Mouse (Mus musculus): ENCODE measurements around the gene Pakap.

The Pakap gene

DNA sequence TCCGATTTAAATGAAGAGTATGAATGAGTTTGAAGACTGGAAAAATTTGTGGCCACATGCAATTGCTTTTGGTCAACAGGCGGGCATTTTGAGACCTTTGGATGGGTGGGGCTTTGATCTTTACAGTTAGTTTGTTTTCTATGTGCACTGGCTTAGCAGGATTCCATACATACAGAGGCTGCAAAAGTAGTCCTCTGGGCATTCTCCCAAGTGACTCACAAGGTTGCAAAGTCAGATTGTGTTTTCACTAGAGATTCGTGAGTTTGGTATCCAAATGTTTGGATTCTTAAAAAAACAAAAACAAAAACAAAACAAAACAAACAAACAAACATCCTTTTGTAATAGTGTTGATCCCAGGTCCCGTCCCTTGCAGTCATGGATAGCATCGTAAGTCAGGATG is 7.7 kb downstream of the Pakap start:
- no peak for DNase-seq

DNA sequence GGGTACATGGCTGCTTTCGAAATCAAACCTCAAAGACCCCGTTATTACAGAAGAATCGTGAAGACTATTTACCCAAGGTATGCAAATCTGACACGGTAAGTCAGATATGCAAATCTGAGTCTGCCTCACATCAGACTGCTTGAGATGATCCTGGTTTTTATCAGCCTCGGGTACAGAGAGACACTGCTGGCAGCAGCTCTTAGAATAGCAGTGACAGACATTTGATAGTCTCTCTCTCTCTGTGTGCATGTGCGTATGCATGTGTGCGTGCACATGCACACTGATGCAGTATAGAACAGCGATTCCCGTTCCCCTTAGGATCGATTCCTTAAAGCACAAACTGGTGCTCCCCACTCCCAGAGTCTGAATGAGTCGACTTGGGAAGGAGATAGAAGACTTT is 8.1 kb downstream of the Pakap start:
- DNase-seq = no peak

DNA sequence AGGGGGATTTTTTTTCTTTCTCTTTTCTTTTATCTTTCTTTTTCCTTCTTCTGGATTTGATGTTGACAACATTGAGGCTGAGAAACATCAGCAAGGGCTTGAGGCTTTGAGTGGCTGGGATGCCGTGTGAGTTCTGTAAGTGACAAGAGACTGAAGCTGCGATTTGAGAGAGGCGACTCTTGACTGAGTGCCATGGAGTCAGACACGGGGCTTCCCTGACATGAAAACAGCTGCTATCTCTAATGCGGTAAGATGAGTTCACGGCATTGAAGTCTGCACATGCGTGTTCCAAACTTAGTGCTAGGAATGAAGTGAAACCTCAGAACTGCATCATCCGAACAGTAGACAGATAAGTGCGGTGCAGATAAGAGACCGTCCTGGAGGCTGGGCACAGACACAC is 11.7 kb downstream of the Pakap start:
- DNase-seq = no peak

DNA sequence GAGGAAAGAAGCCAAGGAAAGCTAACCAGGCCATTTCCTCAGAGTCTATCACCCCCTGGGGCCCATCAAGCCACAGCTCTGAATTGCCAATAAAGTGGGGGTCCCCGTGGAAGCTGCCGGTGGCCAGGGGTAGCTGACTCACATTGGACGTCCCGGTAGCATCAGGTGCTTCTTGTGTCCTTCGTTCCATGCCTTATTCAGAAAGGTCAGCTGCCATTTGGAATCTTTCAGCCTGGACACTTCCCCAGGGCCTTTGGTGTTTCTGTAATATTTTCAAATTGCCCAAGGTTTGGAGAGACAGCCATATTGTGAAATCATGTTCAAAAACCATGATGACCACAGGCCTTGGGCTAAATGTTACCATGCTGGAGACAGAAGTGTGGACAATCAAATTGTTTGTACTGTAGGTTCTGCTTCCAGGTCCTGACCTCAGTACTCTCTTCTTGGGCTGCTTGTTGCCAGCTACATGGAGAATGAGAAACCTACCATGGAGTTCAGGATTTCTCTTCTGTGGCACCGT is 17.4 kb downstream of the Pakap start:
- no peak for DNase-seq

DNA sequence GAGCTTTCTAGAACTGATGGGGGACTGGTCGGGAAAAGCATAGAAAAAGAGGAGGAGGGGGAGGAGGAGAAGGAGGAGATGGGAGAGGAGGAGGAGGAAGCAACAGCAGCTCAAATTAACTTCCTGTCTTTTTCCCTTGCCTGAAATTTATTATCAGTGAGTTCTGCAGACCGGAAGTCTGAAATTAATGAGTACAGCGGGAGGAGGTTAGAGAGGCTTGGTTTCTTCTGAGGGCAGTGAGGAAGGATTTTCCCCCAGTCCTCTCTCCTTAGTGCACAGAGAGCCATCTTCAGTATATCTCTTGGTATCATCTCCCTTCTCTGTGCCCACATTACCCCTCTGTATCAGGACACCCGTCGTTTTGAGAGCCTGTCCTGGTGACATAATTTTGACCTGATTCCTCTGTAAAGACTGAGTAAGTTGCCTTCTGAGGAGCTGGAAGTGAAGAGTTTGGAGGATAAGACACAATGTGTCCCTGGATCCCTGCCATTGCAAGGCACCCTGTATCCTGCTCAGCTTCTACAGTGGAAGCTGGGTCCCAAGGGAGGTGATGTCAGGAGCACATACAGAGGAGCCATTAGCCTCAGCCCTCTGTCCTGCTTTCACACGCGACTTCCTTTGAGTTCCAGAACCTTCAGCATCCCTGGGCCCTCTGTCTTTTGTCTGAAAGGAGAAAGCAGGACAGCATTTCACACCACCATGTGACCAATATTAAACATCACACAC is 19.1 kb downstream of the Pakap start:
- DNase-seq = no peak

DNA sequence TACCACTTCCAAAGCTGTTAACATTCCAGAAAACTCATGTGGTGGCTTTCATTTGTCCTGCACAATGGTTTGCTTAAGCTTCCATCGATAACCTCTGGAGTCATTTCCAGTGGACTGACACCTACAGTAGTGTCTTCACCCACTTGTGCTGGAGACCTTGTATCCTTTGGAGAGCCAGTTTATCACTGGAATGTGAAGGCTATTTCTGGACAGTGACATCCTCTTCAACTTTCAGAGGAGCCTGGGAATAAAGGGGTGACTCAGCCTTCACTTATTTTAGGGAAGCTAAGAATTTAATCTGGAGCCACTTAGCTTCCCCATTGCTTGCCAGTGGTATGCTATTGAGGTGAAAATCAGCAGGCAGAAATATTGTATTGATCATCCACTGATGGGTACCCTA is 20.4 kb downstream of the Pakap start:
- DNase-seq = no peak

DNA sequence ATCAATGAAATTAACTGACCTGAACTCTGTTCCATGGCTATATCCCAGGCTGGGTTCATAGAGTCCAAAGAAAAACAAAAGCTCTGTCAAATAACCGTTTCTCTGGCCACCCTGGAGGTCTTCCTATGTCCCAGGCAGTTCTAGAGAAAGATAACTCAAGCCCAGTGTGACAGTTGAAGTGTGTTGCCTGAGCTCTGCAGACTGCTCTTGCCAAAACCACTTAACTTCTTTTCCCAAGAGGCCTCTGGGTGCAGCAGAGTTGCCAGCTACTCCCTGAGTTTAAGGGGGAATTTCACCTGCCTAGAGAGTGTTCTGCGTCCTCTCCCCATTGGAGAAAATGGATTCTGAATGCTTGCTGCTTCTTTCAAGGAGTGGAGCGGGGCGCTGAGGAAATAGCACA is 24.8 kb downstream of the Pakap start:
- DNase-seq = no peak

DNA sequence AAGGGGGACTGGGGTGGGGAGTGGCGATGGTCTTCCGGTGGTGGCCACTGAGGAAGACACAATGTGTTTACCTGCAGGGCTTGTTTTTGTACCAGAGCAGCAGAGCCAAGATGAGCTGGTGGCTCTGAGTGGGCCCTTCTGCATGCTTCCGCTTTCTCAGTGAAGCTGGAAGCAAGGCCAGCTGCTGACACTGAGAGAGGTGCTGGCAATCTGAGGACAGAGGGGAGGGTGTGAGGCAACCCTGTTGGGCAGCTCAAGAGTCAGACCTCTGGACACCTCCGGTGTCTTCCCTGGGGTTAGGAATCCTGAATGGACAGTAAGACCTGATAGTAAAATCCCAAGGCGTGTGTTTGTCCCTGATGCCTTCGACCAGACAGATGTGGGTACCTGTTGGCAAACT is 32.0 kb downstream of the Pakap start:
- DNase-seq = no peak

DNA sequence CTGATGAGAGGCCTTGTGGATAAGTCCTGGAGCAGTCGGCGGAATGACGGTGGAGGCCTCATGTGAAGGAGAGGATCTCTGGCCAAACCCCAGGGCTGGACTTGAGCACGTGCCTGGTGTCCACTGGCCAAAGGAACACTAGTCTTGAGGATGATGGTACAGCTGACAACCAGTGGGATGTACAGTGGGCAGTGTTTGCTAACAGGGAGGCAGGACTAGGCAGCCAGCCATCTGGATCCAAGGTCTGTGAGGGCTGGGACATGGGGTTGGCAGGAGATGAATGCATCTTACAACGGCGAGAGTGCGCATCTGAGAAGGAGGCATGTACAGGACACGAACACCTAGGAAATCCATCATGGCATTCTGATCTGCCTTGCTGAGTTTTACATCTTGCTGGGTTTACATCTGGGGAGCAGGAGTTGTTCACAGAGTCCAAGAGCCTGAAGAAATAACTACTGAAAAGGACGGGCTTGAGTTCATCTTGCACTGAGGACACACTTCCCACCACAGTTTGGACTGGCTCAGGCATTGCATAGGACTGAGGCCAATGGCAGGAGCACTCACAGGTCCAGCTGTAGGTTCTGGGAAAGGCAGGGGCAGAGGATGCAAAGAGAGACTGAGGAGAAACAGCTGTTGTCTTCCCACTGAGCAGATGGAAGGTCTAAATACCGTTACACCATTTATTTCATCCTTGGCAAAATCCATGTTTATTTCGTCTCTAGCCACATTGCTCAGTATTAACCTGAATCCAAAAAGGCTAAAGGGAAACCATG is 32.9 kb downstream of the Pakap start:
- DNase-seq = no peak

DNA sequence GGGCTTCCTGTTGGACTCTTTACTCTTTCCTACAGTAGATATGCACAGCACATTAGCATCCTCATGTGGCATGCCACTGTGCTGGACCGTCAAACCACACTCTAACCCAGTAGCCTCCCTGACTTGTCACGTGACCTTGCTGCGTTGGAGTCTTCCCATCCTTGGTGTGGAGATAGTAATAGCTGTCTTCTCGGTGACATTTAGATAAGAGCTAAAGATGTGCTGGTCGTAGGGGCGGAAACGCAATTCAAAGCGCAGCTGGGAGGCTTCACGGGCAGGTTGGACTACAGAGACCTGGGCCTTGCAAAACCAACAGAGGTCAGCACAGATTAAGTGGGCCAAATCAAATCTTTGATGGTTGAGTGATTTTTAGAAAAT is 33.5 kb downstream of the Pakap start:
- no peak for DNase-seq

DNA sequence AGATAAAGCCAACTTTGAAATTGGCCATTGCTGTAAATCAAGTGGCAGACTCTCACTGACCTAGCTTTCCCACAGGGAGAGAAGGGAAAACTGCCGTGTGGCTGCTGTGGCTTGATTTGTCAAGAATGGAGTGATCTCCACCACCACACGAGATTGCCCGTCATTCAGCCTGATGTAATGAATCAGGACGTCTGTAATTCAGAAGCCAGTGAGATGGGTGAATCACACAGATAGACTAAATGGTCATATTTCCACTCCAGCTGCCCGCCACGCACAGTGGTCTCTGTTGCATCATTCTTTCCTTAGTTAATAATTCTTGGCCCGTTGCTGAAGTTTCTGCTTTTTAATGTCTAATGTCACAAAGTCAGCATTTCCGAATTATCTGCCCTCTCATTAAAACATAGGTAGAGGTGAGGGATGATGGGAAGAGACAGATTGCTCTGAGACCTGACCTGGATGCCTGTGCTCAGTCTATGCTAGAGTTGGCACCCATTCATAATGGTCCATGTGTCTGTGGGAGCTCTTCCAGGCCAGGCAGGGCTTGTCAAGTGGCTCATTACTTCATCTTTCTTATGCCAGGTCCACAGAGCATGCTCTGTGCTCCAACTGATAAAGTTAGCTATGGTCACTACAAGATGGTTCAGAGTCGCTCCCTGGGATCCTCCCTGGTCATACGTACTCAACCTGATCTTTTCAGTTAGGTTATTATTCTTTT is 34.1 kb downstream of the Pakap start:
- DNase-seq = no peak

DNA sequence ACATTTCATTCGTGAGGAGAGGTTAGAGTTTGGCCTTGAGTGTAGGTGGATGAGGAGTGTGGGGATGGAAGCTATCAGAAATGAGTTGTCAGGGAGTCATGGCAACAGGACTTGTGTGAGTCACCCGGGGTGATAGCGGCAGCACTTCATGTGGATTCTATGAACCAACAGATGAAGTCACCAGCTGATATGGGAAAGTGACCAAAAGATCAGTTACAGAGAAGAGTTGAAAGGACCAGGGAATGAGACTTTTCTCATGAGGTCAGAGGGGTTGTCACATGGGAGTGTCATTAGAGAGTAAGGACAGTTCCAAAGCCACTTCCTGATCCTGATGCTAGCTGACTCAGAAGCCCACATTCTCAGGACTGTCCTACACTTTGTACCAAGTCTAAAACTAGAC is 38.3 kb downstream of the Pakap start:
- no peak for DNase-seq

DNA sequence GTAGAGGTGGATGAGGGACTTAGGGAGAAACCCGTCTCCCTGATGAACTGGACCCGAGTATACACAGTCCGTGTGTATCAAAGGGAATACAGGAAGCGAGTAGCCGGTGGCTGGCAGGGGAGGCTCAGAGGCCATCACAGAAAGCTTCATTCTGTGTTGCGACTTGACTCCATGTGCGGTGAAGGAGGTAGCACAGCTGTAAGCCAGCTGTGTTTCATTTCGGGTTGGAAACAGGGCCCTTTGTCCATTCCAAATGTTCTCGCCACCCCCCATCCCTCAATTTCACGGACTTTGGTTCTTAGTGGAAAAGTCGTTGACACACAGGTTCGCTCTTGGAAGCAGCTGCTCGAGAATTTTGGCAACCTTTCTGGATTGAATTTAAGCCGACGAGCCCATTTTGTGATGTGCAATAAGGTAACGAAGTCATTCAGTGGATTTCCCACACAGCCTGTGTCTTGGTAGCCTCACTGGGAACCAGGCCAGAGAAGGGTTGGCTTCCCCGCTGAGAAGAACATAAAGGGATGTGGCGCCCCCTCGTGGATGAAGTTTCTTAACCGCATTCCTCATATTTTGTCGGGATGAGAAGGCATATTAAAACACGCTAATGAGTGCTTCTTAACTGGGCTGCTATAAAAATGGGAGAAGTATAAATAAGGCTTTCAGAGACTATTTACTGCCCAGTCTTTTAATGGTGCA is 39.4 kb downstream of the Pakap start:
- peak; percentile 92 for DNase-seq

DNA sequence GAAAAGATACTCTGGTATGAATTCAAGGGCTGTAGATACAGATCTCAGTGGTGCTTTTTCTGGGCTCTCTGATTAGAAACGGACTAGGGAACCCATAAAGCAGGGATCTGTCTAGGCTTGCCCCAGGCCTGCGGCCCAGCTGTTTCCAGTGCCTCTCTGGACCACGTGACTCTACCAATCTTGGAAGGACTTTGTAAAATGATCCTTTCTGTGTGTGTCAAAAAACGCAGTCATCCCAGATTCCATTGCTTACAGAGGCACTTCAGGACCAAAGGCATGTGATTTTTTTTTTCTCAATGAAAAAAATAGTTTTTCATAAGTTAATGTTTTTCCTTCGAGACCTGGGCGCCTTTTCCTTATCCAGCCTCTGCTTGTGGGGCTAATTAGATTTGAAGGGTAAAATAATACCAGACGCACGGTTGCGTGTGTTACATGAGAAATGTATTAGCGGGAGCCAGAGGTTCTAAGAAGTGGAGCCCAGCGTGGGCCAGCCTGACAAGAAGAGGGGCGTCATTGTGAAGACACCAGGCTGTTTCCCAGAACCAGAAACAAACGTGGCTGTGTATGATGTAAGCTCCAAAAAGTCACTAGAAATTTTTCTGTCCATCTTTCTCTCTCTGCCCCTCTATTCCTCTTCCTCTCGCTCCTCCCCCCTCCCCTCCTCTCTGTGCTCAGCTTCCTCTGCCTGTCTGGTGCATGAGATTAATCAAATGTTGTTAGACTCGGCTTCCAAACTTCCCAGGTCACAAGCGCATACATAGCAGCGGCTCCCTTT is 43.5 kb downstream of the Pakap start:
- DNase-seq = peak; percentile 78

DNA sequence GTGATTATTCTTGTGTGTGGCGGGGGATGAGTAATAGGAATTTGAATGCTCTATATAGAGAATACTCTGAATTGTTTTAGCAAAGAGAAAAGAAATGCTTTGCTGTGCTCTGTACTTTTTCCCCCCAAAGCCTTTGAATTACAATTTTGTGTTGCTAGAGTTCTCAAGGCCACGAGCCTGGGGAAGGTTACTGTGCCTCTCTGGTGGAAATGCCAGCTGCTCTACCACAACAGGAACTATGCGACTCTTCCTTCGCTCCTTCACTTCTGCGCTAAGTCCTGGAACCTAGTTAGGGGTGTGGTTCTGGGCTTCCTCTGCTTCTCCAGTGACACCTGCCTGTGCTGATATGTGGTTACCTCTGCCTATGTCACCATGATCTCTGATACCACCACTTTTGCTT is 44.7 kb downstream of the Pakap start:
- no peak for DNase-seq

DNA sequence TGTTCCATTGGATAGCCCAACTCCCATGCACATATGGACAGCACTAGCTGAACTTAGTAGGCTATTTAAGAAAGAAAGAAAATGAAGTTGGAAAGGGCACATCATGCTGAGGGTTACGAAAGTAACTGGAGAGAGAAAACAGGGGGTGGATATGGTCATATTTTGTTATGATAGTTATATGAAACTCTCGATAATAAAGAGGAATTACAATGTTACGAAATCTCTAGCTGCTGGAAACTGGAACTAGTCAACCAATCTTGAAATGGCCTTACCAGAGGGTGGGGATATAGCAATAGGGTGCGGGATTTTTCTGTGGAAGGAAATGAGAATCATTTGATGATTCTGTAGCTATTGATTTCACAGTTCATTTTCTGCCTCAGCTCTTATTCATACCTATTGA is 46.7 kb downstream of the Pakap start:
- DNase-seq = no peak

DNA sequence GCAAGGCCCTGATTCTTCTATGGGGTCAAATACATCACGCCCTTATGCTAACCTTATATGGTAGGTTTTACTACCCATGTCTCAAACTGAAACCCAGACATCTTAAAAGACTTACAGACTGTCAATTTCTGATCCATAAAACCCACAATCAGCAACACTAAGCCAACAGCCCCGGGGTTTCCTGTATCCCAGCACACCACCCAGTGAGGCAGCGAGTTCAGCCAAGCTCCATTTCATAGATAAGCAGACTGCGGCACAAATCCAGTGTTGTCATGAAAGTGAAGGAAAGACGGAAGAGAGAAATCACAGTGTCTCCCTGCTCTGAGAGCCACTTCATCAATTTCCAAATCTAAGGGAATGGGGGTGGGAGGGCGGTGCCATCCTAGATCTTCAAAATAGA is 50.8 kb downstream of the Pakap start:
- DNase-seq = no peak

DNA sequence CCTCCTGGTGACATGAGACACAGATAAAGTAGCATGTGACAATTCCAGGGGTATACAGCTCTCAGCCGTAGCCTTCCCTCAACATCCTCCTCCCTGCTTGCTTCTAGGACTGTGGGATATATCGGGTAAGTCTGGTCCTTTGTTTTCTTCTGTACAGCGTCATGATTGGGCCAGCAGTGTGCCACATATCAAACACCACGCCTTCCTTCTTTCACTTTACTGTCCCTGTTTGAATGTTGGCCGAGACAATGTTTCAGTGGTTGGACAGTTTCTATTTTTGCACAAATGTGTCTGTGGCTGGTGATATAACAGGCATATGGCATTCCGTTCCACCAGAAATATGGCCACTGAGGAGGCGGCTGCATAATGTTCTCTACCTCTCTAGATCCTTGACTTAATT is 54.8 kb downstream of the Pakap start:
- no peak for DNase-seq

DNA sequence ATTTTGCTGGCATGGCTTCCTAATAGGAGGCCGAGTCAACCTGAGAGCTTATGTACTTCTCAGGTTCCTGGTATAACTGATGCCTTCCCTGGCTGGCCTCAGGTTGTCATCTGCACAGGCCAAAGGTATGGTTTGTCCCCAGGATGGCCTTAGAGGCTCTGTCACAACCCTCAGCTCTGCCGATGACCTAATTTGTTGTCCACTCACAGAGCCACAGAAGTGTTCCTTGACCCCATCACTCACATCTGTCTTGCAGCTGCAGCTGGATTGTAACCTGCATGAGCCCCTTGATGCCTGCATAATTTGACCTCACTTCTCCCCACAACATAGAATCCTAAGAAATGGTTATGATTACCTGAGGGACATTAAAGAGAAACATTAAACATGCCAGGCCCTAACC is 56.8 kb downstream of the Pakap start:
- DNase-seq = no peak

DNA sequence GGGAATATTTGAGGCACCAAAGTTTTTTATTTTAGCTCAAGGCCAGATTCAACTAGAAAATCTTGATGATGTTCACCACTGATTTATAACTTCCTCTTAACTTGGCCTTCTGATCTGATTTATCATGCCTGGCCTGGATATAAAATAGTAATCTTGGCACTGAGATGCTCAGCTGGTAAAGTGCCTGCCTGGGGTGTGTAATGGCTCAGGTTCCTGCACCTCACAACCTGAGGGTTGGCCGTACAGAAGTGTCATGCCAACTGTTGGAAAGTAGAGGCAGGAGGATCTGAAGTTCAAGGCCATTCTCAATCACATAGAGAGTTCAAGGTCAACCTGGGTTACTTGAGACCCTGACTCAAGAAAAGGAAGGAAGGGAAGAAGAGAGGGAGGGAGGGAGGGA is 57.3 kb downstream of the Pakap start:
- no peak for DNase-seq

DNA sequence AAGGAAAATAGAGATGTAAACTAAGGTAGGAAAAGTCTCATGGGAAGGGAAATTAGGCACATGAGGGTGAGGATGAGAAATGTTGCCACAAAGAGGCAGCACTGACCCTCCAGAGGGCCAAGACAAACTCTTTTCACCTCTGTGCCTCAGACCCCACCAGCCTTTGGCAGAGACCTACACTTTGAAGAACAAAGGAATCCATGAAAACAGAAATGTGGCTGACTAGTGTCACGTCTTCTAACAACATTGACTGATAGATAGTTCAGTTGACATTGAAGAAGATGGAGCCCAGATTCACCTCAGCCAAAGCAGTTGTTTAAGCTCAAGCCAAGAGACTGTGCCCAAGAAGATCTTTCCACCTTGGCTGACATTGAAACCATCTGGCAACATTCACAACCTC is 57.8 kb downstream of the Pakap start:
- no peak for DNase-seq

DNA sequence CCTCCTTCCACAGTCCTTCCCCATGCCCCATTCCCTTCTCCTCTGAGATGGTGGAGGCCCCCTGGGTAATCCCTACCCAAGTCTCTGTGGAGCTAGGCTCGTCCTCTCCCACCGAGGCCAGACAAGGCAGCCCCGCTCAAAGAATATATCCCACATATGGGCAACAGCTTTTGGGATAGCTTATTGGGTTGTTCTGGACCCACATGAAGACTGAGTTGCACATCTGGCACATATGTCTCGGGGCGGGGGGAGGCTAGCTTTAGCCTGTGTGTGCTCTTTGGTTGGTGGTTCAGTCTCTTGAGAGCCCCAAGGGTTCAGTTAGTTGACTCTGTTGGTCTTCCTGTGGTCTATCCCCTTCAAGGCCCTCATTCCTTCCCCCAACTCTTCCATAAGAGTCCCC is 58.9 kb downstream of the Pakap start:
- no peak for DNase-seq

DNA sequence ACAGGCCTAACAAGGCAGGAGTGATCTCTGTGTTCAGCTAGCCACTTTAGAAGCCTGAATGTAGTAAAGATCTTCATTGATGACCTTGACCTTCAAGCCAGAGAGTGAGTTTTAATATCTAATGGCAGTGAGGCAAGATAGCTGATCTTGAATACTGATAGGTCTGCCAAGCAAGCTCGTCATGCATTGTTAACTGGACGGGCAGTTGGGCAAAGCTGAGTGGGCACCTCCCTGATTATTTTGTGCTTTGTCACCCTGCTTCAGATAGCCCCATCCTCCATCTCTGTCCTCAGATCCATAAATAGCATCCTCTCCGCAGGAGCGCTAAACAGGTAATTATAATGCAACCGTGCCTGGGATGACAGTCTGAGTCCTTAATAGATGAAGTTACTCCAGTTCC is 64.4 kb downstream of the Pakap start:
- DNase-seq = no peak
